Mouse (Mus musculus) CH12.LX (cell line): ENCODE measurements around the gene Rhbg. TPM values are rescaled to one million over a fixed set of nuclear protein-coding genes. Genes with fewer than 3 reads are reported as not detected.

Experiments
- DNase-seq: peaks from one replicate; pipeline ENCODE4 v3.0.0-alpha.2; 2013; ENCODE audit errors: extremely low read depth
- H3K27ac ChIP-seq: 2 replicates; pipeline ENCODE4 v1.5.1; 2012; ENCODE audit warnings: low read depth, mild to moderate bottlenecking, control low read depth, moderate library complexity; ENCODE audit not compliant: insufficient read depth
- H3K27me3 ChIP-seq: replicated peaks from 2 replicates; pipeline ENCODE3; 2012; ENCODE audit warnings: inconsistent platforms
- H3K36me3 ChIP-seq, 2 experiments: replicated peaks in 1 of 2; 2 replicates each; pipeline versions ENCODE3 to v1.6.1; 2012; ENCODE audit warnings: inconsistent platforms in 1 of 2, low read length in 1 of 2, mild to moderate bottlenecking in 1 of 2, mixed read lengths in 1 of 2, moderate library complexity in 1 of 2; ENCODE audit not compliant: control insufficient read depth in 1 of 2, insufficient read depth in 1 of 2
- H3K4me1 ChIP-seq, 2 experiments: 2 replicates each; pipeline ENCODE4 v1.6.1; 2012; ENCODE audit warnings: inconsistent platforms in 1 of 2, moderate library complexity in 1 of 2; ENCODE audit not compliant: insufficient read depth in 2 of 2, control insufficient read depth in 1 of 2
- H3K4me2 ChIP-seq: 2 replicates; pipeline ENCODE4 v1.6.1; 2012; ENCODE audit warnings: low read depth, mild to moderate bottlenecking, control low read depth; ENCODE audit not compliant: poor library complexity, insufficient read depth, severe bottlenecking
- H3K4me3 ChIP-seq, 3 experiments: fragments of 150-350 bp in 1 of 3; sonication (generic) in 1 of 3; replicated peaks in 1 of 3; 2 replicates each; pipeline versions ENCODE3 to v1.5.1; 2011 to 2012; ENCODE audit warnings: low read depth in 2 of 3, low read length in 2 of 3, mild to moderate bottlenecking in 2 of 3, moderate library complexity in 2 of 3, control low read depth in 1 of 3, improper control_type of control experiment in 1 of 3, inconsistent platforms in 1 of 3, mixed read lengths in 1 of 3; ENCODE audit not compliant: poor library complexity in 1 of 3
- H3K79me2 ChIP-seq: replicated peaks from 2 replicates; pipeline ENCODE4 v1.6.1; 2012; ENCODE audit warnings: mild to moderate bottlenecking, moderate library complexity; ENCODE audit not compliant: control insufficient read depth, poor library complexity, insufficient read depth, severe bottlenecking; ENCODE audit errors: extremely low read depth
- H3K9ac ChIP-seq: 2 replicates; pipeline ENCODE4 v1.6.1; 2012; ENCODE audit warnings: low read depth, mild to moderate bottlenecking, control low read depth, moderate library complexity; ENCODE audit not compliant: insufficient read depth
- H3K9me3 ChIP-seq: replicated peaks from 2 replicates; pipeline ENCODE3; 2012; ENCODE audit warnings: low read length, inconsistent platforms, mixed read lengths
- CHD2 ChIP-seq: IDR thresholded peaks from 2 replicates; pipeline ENCODE4 v1.6.1; 2011; ENCODE audit warnings: low read length, improper control_type of control experiment
- E2F4 ChIP-seq: IDR thresholded peaks from 2 replicates; pipeline ENCODE4 v1.6.1; 2011; ENCODE audit warnings: low read depth, low read length, improper control_type of control experiment; ENCODE audit not compliant: insufficient replicate concordance
- ELF1 ChIP-seq: IDR thresholded peaks from 2 replicates; pipeline ENCODE4 v1.6.1; 2014; ENCODE audit warnings: low read depth, mild to moderate bottlenecking, inconsistent platforms, low read length, improper control_type of control experiment
- EP300 ChIP-seq: IDR thresholded peaks from 2 replicates; pipeline ENCODE4 v1.6.1; 2011; ENCODE audit warnings: low read length, improper control_type of control experiment
- ETS1 ChIP-seq: conservative IDR thresholded peaks from 2 replicates; pipeline ENCODE4 v1.6.1; 2012; ENCODE audit warnings: low read depth, mild to moderate bottlenecking, inconsistent platforms, low read length, improper control_type of control experiment, moderate library complexity
- GABPA ChIP-seq: IDR thresholded peaks from 2 replicates; pipeline ENCODE4 v1.6.1; 2012; ENCODE audit warnings: low read depth, low read length, improper control_type of control experiment, inconsistent platforms; ENCODE audit not compliant: insufficient replicate concordance
- IRF4 ChIP-seq: IDR thresholded peaks from 2 replicates; pipeline ENCODE4 v1.6.1; 2014; ENCODE audit warnings: low read depth, mild to moderate bottlenecking, inconsistent platforms, low read length, improper control_type of control experiment
- JUND ChIP-seq: conservative IDR thresholded peaks from 2 replicates; pipeline ENCODE4 v1.6.1; 2011; ENCODE audit warnings: low read depth, low read length, improper control_type of control experiment
- KAT2A ChIP-seq: IDR thresholded peaks from 2 replicates; pipeline ENCODE4 v1.6.1; 2012; ENCODE audit warnings: low read length, improper control_type of control experiment, inconsistent platforms; ENCODE audit not compliant: insufficient replicate concordance
- MAX ChIP-seq: IDR thresholded peaks from 2 replicates; pipeline ENCODE4 v1.6.1; 2011; ENCODE audit warnings: low read length, improper control_type of control experiment
- MXI1 ChIP-seq: IDR thresholded peaks from 2 replicates; pipeline ENCODE4 v1.6.1; 2011; ENCODE audit warnings: mild to moderate bottlenecking, low read depth, low read length, improper control_type of control experiment
- NELFE ChIP-seq: IDR thresholded peaks from 2 replicates; pipeline ENCODE4 v1.6.1; 2011; ENCODE audit warnings: low read depth, low read length, improper control_type of control experiment
- NRF1 ChIP-seq: IDR thresholded peaks from 2 replicates; pipeline ENCODE4 v1.6.1; 2014; ENCODE audit warnings: low read depth, mild to moderate bottlenecking, inconsistent platforms, low read length, improper control_type of control experiment, moderate library complexity
- PAX5 ChIP-seq: IDR thresholded peaks from 2 replicates; pipeline ENCODE4 v1.6.1; 2012; ENCODE audit warnings: low read length, inconsistent platforms, mixed read lengths
- POLR2AphosphoS2 ChIP-seq: IDR thresholded peaks from 2 replicates; pipeline ENCODE4 v1.6.1; 2011; ENCODE audit warnings: low read depth, low read length, improper control_type of control experiment
- RCOR1 ChIP-seq: conservative IDR thresholded peaks from 2 replicates; pipeline ENCODE4 v1.6.1; 2012; ENCODE audit warnings: low read depth, mild to moderate bottlenecking, inconsistent platforms, low read length, improper control_type of control experiment
- SIN3A ChIP-seq: IDR thresholded peaks from 2 replicates; pipeline ENCODE4 v1.6.1; 2012; ENCODE audit warnings: low read length, improper control_type of control experiment, inconsistent platforms
- SMC3 ChIP-seq: IDR thresholded peaks from 2 replicates; pipeline ENCODE4 v1.6.1; 2011; ENCODE audit warnings: low read depth, low read length, improper control_type of control experiment
- TBP ChIP-seq: conservative IDR thresholded peaks from 2 replicates; pipeline ENCODE4 v1.6.1; 2011; ENCODE audit warnings: low read depth, low read length, improper control_type of control experiment
- TCF12 ChIP-seq: IDR thresholded peaks from 2 replicates; pipeline ENCODE4 v1.6.1; 2014; ENCODE audit warnings: low read depth, mild to moderate bottlenecking, inconsistent platforms, low read length, improper control_type of control experiment
- UBTF ChIP-seq: IDR thresholded peaks from 2 replicates; pipeline ENCODE4 v1.6.1; 2012; ENCODE audit warnings: low read depth, mild to moderate bottlenecking, inconsistent platforms, low read length, improper control_type of control experiment, moderate library complexity
- USF1 ChIP-seq: IDR thresholded peaks from 2 replicates; pipeline ENCODE4 v1.6.1; 2014; ENCODE audit warnings: low read depth, mild to moderate bottlenecking, inconsistent platforms, low read length, improper control_type of control experiment
- ZC3H11A ChIP-seq: IDR thresholded peaks from 2 replicates; pipeline ENCODE4 v1.6.1; 2012; ENCODE audit warnings: low read depth, mild to moderate bottlenecking, inconsistent platforms, low read length, improper control_type of control experiment
- ZMIZ1 ChIP-seq: IDR thresholded peaks from 2 replicates; pipeline ENCODE4 v1.6.1; 2012; ENCODE audit warnings: low read depth, mild to moderate bottlenecking, inconsistent platforms, low read length, improper control_type of control experiment
- dilution Hi-C: fragments of 300-500 bp; cut with MboI; formaldehyde crosslinking; loops from 2 replicates; pipeline ENCODE4 v1.14.3; 2020; ENCODE audit warnings: low sequenced_read_pairs; ENCODE audit not compliant: extremely low pct_unique_long_range_greater_than_20kb, extremely low pct_ligation_motif_present
- in situ Hi-C: fragments of 300-500 bp; cut with MboI; formaldehyde crosslinking; loops from 3 replicates; pipeline ENCODE4 v1.14.3; 2019; ENCODE audit warnings: low sequenced_read_pairs, low pct_ligation_motif_present, low pct_unique_long_range_greater_than_20kb, mixed read lengths
- polyA plus RNA-seq: library from polyadenylated mRNA; unstranded; fragments of >175 nt; gene quantifications from 2 replicates; pipeline ENCODE4 v1.2.1, GENCODE M21; 2012; ENCODE audit warnings: low read depth; ENCODE audit not compliant: insufficient read length
- total RNA-seq, 2 experiments: library from RNA; depleted of rRNA; stranded (reverse); fragments of 300-350 nt in 1 of 2; fragments of >200 nt in 1 of 2; gene quantifications; 2 replicates each; pipeline ENCODE4 v1.2.3; 2012 to 2014

The Rhbg gene
- total and polyA plus RNA-seq, 3 experiments = 0.08 TPM; not detected in 2

DNA sequence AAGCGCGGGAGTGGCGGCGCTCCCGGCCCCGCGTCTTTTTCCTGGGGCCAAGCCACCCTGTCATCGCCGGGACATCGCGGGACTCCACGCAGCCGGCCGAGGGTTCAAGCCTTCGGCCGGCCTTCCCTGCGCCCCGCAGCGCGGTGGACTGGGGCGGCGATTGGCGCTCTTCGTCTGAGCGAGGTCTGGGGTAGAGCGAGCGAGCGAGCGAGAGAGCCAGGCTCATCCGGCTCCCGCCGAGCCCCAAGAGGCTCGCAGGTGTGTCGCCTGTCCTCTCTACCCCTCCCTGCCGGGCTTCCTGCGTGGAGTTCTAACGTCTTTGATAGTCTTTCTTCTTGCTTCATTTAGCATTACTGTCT lies 53.6 kb downstream of the Rhbg start:
- H3K36me3 ChIP-seq = no peaks in the 10 kb centered on the region
- no peaks in the 10 kb centered on the region for H3K79me2 ChIP-seq
- TF ChIP-seq EP300 (no peak), CHD2 (no peak), POLR2AphosphoS2 (no peak), ZC3H11A (no peak), MXI1 (no peak), IRF4 (no peak), ELF1 (no peak), USF1 (no peak), PAX5 (no peak), JUND (no peak), ETS1 (no peak), ZMIZ1 (no peak), SMC3 (no peak), GABPA (no peak), NELFE (no peak)
- H3K4me2 ChIP-seq = no peak overlapping the region
- H3K27me3 ChIP-seq = peaks cover 90% of the 10 kb centered on the region
- H3K4me3 ChIP-seq = no peak overlapping the region
- dilution Hi-C loops (no loop called here), in situ Hi-C loops (no loop called here)
- H3K27ac ChIP-seq = no peak overlapping the region
- DNase-seq = no peak
- H3K9me3 ChIP-seq = peaks cover 7% of the 10 kb centered on the region
- no peaks in the 10 kb centered on the region for H3K4me1 ChIP-seq
- H3K9ac ChIP-seq = no peak overlapping the region

DNA sequence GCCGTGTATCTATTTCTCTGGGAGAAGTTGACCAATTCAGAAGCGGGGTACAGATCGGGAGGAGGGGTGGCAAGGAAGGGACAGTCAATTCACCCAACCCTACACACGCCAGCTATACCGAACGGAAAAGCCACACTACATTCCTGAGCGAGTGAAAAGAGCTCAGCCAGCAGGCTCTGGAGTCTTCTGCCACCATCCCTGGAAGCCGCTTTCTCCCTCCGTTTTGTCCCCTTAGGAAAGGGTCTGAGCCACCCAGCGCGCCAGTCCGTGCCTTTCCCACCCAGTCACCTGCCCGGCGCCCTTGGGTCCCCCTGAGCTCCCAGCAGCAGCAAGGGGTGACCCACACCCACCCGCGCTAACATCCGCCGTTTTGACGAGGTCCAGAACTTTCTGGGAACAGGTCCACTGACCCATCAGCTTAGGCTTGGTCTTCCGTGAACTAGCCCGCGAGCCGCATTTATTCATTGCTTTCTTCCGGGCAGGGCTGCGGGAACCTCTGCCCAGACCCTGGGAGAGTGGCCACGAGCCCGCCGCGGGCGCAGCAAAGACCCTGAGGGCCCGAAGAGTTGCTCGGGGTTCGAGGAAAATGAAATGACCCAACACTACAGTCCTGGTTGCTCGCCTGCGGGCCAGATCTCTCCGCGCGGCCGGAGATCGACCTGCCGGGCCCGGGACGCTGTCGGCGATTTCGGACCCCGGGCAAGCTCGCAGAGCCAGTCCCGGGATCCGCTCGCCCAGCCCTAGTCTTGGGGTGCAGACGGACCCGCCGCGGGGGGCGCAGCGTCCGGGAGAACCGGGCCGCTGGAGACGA lies 54.1 kb downstream of the Rhbg start:
- TF ChIP-seq E2F4 = no peak
- TF ChIP-seq CHD2 = no peak
- no peak for TF ChIP-seq PAX5
- no peak for TF ChIP-seq NRF1
- TF ChIP-seq ZMIZ1 = no peak
- no peak for TF ChIP-seq SIN3A
- no peak for TF ChIP-seq TBP
- TF ChIP-seq KAT2A = no peak
- no peak for TF ChIP-seq GABPA
- TF ChIP-seq TCF12 = no peak
- no peak for TF ChIP-seq RCOR1
- TF ChIP-seq MAX = no peak
- no peak for TF ChIP-seq ZC3H11A
- no peak for TF ChIP-seq EP300
- no peak for TF ChIP-seq UBTF
- TF ChIP-seq ETS1 = no peak
- Histone ChIP-seq H3K27me3 (peaks cover 90% of the 10 kb centered on the region), H3K9ac (no peak overlapping the region), H3K4me1 (no peaks in the 10 kb centered on the region), H3K27ac (no peak overlapping the region), H3K36me3 (no peaks in the 10 kb centered on the region), H3K4me3 (no peak overlapping the region), H3K4me2 (no peak overlapping the region), H3K9me3 (peaks cover 7% of the 10 kb centered on the region), H3K79me2 (no peaks in the 10 kb centered on the region)
- no peak for DNase-seq
- dilution Hi-C loops = no loop called here
- in situ Hi-C loops = no loop called here
